Mouse (Mus musculus) kidney, adult 8-10 months (tissue): ENCODE measurements around the gene Olfr791.

ENCODE experiments used
- DNase-seq, 2 experiments: peaks; one replicate each; pipeline ENCODE4 v3.0.0; 2022

Olfr791 gene

GRCm38 (mm10) chr10:129521492-129521891, at the start of gene Olfr791:
Gene Olfr791 (plus strand): TSS chr10:129521792.
- DNase-seq, result no peak

GRCm38 (mm10) chr10:129473256-129473655, 48.3 kb upstream of the Olfr791 start:
- DNase-seq, result no peak

GRCm38 (mm10) chr10:129473723-129474122, 47.9 kb upstream of the Olfr791 start:
- DNase-seq, result no peak

- DNase-seq, result no peak
These were observed 37.1 kb upstream of the Olfr791 start, which contains the start of gene Olfr789 for GRCm38 (mm10) chr10:129484452-129484851. Gene Olfr789 (plus strand): TSS chr10:129484752.

GRCm38 (mm10) chr10:129490101-129490500, 31.5 kb upstream of the Olfr791 start:
- no peak for DNase-seq

GRCm38 (mm10) chr10:129498192-129498591, 23.4 kb upstream of the Olfr791 start, which contains the start of gene Olfr790:
Gene Olfr790 (plus strand): TSS chr10:129498492.
- no peak for DNase-seq

GRCm38 (mm10) chr10:129538862-129539261, 17.3 kb downstream of the Olfr791 start, which contains the start of gene Olfr792:
Gene Olfr792 (plus strand): TSS chr10:129539162.
- DNase-seq, result no peak

- DNase-seq, result peak; percentile 0 to 43
These were observed 27.8 kb downstream of the Olfr791 start for GRCm38 (mm10) chr10:129549354-129549753.

GRCm38 (mm10) chr10:129567355-129567754, 45.8 kb downstream of the Olfr791 start, which contains the start of gene Olfr794:
Gene Olfr794 (plus strand): TSS chr10:129567655.
- DNase-seq, result no peak

GRCm38 (mm10) chr10:129577066-129577465, 55.5 kb downstream of the Olfr791 start:
- no peak for DNase-seq
